Mouse (Mus musculus) adrenal gland, adult 18-20 months (tissue): Measurements from ENCODE around the gene Wdr27. TPM values are rescaled to one million over a fixed set of nuclear protein-coding genes. Genes with fewer than 3 reads are reported as not detected.
A peak's percentile ranks its signal among the peaks of the same experiment; 100 is the strongest.
"Not testable (repeated sequence)": the region's sequence is repeated elsewhere in the genome, so short reads cannot be mapped to it uniquely, and the experiment has no call there.

ENCODE experiments used
- DNase-seq, 2 experiments: peaks; one replicate each; pipeline ENCODE4 v3.0.0; 2021 to 2022; ENCODE audit warnings: low spot score in 2 of 2
- total RNA-seq, 2 experiments: library from RNA; stranded (reverse); gene quantifications; 1 replicate in 1 of 2; 2 replicates in 1 of 2; pipeline ENCODE4 v1.2.3; 2021

The Wdr27 gene
- total RNA-seq, 2 experiments from 2014 or later, result 1.9 to 3.5 TPM

- DNase-seq, result no peak
These were observed 11.5 kb downstream of the Wdr27 start for GRCm38 (mm10) chr17:14931469-14931868.

- DNase-seq, result no peak
These were observed 12.3 kb downstream of the Wdr27 start for GRCm38 (mm10) chr17:14930697-14931096.

- no peak for DNase-seq
These were observed 14.3 kb downstream of the Wdr27 start for GRCm38 (mm10) chr17:14928631-14929030.

- no peak for DNase-seq
These were observed 15.2 kb downstream of the Wdr27 start for GRCm38 (mm10) chr17:14927644-14928218.

DNA sequence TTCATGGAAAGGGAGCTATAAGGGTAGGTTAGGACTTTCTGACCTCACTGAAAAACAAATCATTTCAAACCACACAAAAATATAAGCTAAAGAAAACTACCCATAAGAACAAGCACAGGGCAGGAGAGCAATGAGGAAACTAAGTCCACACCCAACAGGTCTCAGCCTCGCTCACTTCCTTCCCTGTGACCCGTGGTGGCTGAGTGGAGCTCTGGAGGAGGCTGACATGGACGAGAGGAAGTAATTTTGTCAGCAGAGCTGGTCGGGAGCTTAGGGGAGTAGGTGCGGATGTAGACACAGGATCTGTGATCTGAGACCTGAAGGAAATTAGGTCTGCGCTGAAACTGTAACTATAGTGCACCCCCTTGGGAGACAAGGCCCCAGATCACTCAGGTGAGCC lies 21.4 kb downstream of the Wdr27 start:
- no peak for DNase-seq

- DNase-seq, result no peak
These were observed 25.1 kb downstream of the Wdr27 start for GRCm38 (mm10) chr17:14917866-14918265.

DNA sequence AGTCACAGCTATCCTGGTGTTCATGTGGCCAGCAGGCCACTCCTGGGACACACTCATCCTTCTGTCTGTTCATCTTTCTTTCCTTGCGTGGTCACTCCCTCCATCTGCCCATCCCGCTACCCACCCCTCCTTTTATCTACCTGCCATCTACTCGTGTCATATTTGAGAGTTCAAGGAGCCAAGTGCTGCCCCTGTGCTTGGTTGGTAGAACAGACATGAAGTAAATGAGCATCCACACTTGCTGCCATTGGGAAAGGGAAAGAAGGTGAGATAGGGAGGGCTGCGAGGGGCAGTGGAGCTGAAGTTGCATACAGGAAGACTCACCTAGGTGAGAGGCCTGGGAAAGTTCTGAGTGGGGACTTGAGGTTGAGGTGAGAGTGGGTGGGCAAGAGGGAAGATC lies 28.6 kb downstream of the Wdr27 start:
- DNase-seq, result no peak

DNA sequence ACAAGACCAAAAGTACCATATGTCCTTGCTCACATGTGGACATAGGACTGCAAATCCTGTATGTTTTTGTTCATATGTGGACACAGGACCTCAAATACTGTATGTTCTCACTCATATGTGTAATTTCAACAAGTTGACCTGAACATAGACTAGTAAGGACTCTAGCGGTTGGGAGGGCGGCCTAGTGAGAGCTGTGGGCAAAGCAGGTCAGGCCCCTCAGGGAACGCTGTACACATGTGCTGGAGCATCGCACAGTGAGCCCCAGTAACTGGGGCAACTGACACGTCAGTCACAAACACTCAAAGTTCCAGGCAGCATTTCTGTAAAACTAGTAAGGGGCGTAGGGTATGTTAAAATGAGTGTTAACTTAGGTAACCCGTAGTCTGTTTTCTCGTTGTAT lies 30.0 kb downstream of the Wdr27 start:
- DNase-seq, result no peak

GRCm38 (mm10) chr17:14912420-14912819 lies 30.5 kb downstream of the Wdr27 start:
- no peak for DNase-seq

DNA sequence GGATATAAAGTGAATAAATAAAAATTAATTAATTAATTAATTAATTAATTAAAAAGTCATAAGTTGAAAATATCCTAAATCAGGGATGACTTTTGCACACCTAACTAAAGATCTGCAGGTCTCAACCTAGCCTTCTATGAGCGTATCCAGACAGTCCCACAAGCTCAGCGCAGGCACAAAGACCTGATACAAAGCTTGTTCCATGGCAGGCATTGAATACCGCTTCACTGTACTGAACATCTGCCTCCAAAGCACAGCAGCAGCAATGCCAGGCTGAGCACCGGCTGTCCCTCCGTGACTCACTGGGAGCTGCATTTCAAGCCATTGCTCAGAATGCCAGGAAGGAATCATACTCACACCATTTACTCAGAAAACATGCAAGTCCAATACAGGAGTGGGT lies 32.2 kb downstream of the Wdr27 start:
- no peak for DNase-seq

- DNase-seq, result no peak
These were observed 33.6 kb downstream of the Wdr27 start for GRCm38 (mm10) chr17:14909331-14909730.

- DNase-seq, result no peak
These were observed 35.8 kb downstream of the Wdr27 start for GRCm38 (mm10) chr17:14907136-14907535.

DNA sequence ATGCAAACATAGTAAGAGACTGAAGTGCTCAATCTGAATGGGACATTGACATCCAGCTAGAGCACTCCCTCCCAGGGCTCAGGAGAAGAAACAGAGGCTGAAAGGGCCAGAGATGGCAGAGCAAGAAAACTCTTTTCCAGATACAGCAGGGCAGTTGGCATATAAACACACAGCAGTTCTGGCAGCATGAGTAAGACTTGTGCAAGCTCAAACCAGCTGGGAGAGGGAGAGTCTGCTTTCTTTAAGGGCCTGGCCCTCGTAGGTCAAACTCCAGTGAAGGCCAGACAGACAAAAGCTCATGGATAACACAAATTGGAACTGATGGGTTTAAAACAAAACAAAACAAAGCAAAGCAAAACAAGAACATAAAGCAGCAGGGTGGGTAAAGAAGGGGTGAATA lies 36.3 kb downstream of the Wdr27 start:
- no peak for DNase-seq

- DNase-seq, result peak; percentile 60 to 62
These were observed 38.2 kb downstream of the Wdr27 start for GRCm38 (mm10) chr17:14904637-14905265.

DNA sequence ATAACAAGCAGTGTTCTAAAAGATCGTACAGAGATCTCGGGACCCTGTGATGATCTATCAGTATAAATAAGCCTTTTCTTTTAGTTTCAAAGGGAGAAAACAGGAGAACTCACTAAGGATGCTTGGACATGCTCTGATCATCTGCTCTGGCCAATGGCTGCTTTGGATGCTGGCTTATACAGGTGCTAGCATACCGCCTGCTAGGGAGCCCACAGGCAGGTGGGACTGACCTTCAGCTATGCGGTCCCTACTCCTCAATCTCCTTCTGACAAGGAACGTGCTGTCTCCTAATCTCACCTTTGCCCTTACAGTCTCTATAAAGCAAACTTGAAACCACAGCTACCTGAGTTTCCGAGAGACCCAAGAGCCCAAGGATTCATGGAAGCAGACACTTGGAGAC lies 38.8 kb downstream of the Wdr27 start:
- no peak for DNase-seq

- no peak for DNase-seq
These were observed 39.7 kb downstream of the Wdr27 start for GRCm38 (mm10) chr17:14903212-14903611.

- no peak for DNase-seq
These were observed 44.0 kb downstream of the Wdr27 start for GRCm38 (mm10) chr17:14898972-14899371.

DNA sequence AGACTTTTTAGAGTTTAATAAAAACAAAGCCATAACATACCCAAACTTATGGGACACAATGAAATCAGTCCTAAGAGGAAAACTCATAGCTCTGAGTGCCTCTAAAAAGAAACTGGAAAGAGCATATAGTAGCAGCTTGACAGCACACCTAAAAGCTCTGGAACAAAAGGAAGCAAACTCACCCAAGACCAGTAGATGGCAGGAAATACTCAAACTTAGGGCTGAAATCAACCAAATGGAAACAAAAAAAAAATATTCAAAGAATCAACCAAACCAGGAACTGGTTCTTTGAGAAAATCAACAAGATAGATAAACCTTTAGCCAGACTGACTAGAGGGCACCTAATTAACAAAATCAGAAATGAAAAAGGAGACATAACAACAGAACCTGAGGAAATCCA lies 47.9 kb downstream of the Wdr27 start:
- not testable (repeated sequence) for DNase-seq

GRCm38 (mm10) chr17:14886933-14887332 lies 56.0 kb downstream of the Wdr27 start:
- no peak for DNase-seq

DNA sequence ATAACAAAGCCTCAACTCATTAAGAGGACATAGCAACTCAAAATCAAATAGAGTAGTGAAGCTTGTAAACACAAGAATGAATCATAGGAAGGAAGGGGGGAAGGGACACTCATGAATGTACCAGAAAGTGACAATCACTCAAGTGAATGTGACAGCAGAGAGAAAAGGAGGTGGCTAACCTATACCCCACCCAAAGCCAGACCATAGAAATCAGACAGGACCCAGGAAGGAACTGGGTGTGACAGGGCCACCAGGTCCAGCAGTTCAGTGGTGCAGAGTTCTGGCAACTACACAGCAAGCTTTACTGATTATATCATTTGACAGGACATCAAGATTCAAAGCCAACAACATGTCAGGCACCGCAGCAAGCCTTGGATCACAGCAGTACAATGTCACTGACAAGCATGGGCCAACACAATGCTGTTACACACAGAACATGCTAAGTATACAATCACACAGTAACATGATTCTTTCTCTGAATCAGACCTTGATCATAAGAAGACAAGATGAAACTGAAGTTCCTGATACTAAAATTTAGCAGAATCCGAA lies 68.2 kb downstream of the Wdr27 start:
- DNase-seq, result no peak

GRCm38 (mm10) chr17:14860220-14860619 lies 82.7 kb downstream of the Wdr27 start:
- DNase-seq, result no peak

DNA sequence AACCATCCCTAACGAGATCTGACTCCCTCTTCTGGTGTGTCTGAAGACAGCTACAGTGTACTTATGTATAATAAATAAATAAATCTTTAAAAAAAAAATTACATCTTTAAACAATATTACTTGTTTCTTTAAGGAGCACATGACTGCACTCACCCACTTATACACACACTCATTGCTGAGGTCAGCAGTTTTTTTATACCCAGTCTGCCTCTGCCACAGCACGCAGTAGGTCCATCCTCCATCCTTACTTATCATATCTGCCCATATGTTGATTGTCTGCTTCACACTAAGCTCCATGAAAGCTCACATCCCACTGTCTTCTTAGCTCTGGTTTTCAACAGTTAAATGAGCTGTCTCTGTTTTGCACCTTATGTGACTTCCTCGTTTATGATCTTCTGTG lies 95.2 kb downstream of the Wdr27 start:
- no peak for DNase-seq

GRCm38 (mm10) chr17:14846880-14847279 lies 96.1 kb downstream of the Wdr27 start:
- DNase-seq, result no peak
